Mouse (Mus musculus) neural tube, embryonic 11.5 days (tissue): ENCODE data around the gene Rasip1. TPM values are rescaled to one million over a fixed set of nuclear protein-coding genes. Genes with fewer than 3 reads are reported as not detected.

Experiments used
- ATAC-seq: fragments of 200-750 bp; cut with Nextera tagmentation; 2 replicates; pipeline ENCODE4 v1.8.0; 2017; ENCODE audit warnings: moderate number of reproducible peaks, mild to moderate bottlenecking, moderate TSS enrichment, moderate library complexity; ENCODE audit not compliant: insufficient read depth, low FRiP score, low TSS enrichment
- DNase-seq: peaks from one replicate; pipeline ENCODE4 v3.0.0-alpha.2; 2015; ENCODE audit warnings: low spot score
- H3K27ac ChIP-seq: fragments of 300-500 bp; sonication (generic); 2 replicates; pipeline ENCODE4 v1.5.1; 2014; ENCODE audit warnings: low read depth, mild to moderate bottlenecking, low read length
- H3K27me3 ChIP-seq: fragments of 300-500 bp; sonication (generic); 2 replicates; pipeline ENCODE4 v1.6.1; 2014; ENCODE audit warnings: mild to moderate bottlenecking, low read length, mixed read lengths; ENCODE audit not compliant: control insufficient read depth, insufficient read depth
- H3K36me3 ChIP-seq: fragments of 300-500 bp; sonication (generic); 2 replicates; pipeline ENCODE4 v1.6.1; 2014; ENCODE audit warnings: mild to moderate bottlenecking, low read length, moderate library complexity, mixed read lengths; ENCODE audit not compliant: control insufficient read depth, insufficient read depth
- H3K4me1 ChIP-seq: fragments of 300-500 bp; sonication (generic); 2 replicates; pipeline ENCODE4 v1.6.1; 2014; ENCODE audit warnings: low read length, mixed read lengths; ENCODE audit not compliant: control insufficient read depth, insufficient read depth
- H3K4me2 ChIP-seq: fragments of 300-500 bp; sonication (generic); 2 replicates; pipeline ENCODE4 v1.6.1; 2014; ENCODE audit warnings: low read depth, mild to moderate bottlenecking, moderate library complexity
- H3K4me3 ChIP-seq: fragments of 300-500 bp; sonication (generic); 2 replicates; pipeline ENCODE4 v1.5.1; 2014; ENCODE audit warnings: low read depth, low read length
- H3K9ac ChIP-seq: fragments of 300-500 bp; sonication (generic); 2 replicates; pipeline ENCODE4 v1.6.1; 2014; ENCODE audit warnings: mild to moderate bottlenecking, low read length
- H3K9me3 ChIP-seq: fragments of 300-500 bp; sonication (generic); 2 replicates; pipeline ENCODE4 v1.6.1; 2016; ENCODE audit warnings: low read length; ENCODE audit not compliant: control insufficient read depth
- WGBS: fragments of 180-500 bp; shearing (Covaris S2); extraction: QIAGEN DNeasy Blood & Tissue Kit; methylation state at CpG from one replicate; pipeline ENCODE4 v1.1.7; 2014; 5-methylcytosine and 5-hydroxymethylcytosine counted together
- polyA plus RNA-seq: library from polyadenylated mRNA; unstranded; fragments of >200 nt; fragmentation: Nextera tagmentation; extraction: Ambion mirVana; gene quantifications from 2 replicates; pipeline ENCODE4 v1.2.1, GENCODE M21; 2014

Gene Rasip1
- polyA plus RNA-seq, 1 experiment from 2014 or later, result 5.7 TPM

- H3K9me3 ChIP-seq, result no peaks in the 10 kb centered on the region
- WGBS, result 31% methylated on average over 14 of the region's 14 CpGs
- peak overlapping the region; percentile 56 for H3K9ac ChIP-seq
- peak; percentile 77 for ATAC-seq
- DNase-seq, result peak; percentile 93
- no peaks in the 10 kb centered on the region for H3K27me3 ChIP-seq
- H3K4me3 ChIP-seq, result no peak overlapping the region
- 0 out of 2 replicates have a peak overlapping the region, but pooled peaks have one; percentile 21 for H3K27ac ChIP-seq
- no peaks in the 10 kb centered on the region for H3K36me3 ChIP-seq
- peaks cover 15% of the 10 kb centered on the region for H3K4me1 ChIP-seq
- peak overlapping the region; percentile 18 for H3K4me2 ChIP-seq
Measured at GRCm38 (mm10) chr7:45682144-45683126, 55.1 kb downstream of the Rasip1 start.

GRCm38 (mm10) chr7:45683396-45684050 is 56.2 kb downstream of the Rasip1 start, which contains the start of gene Ntn5:
Ntn5 (plus strand) TSS chr7:45684022.
- Histone ChIP-seq H3K9ac (no peak within 1 kb of the TSS), H3K27ac (0 out of 2 replicates have a peak within 1 kb of the TSS, but pooled peaks have one; percentile 4), H3K4me1 (peaks cover 15% of the 10 kb centered on the region), H3K36me3 (no peaks in the 10 kb centered on the region), H3K4me2 (no peak within 1 kb of the TSS; the same call in 1 of the 2 replicates), H3K27me3 (no peaks in the 10 kb centered on the region), H3K4me3 (no peak within 1 kb of the TSS), H3K9me3 (no peaks in the 10 kb centered on the region)
- DNase-seq, result no peak
- no peak for ATAC-seq
- 77% methylated on average over 7 of the region's 7 CpGs for WGBS

- Histone ChIP-seq H3K27ac (no peak overlapping the region), H3K4me3 (no peak overlapping the region), H3K4me1 (peaks cover 19% of the 10 kb centered on the region), H3K36me3 (no peaks in the 10 kb centered on the region), H3K4me2 (no peak overlapping the region), H3K9ac (no peak overlapping the region), H3K9me3 (no peaks in the 10 kb centered on the region), H3K27me3 (no peaks in the 10 kb centered on the region)
- ATAC-seq (no peak), DNase-seq (no peak)
- 46% methylated on average over 10 of the region's 10 CpGs for WGBS
Measured at GRCm38 (mm10) chr7:45685811-45686210, 58.5 kb downstream of the Rasip1 start.

- no peak overlapping the region for H3K4me2 ChIP-seq
- H3K9ac ChIP-seq, result no peak overlapping the region
- DNase-seq (no peak), ATAC-seq (no peak)
- no peaks in the 10 kb centered on the region for H3K27me3 ChIP-seq
- 75% methylated on average over 3 of the region's 3 CpGs for WGBS
- no peak overlapping the region for H3K27ac ChIP-seq
- H3K36me3 ChIP-seq, result no peaks in the 10 kb centered on the region
- H3K4me3 ChIP-seq, result no peak overlapping the region
- no peaks in the 10 kb centered on the region for H3K9me3 ChIP-seq
- peaks cover 19% of the 10 kb centered on the region for H3K4me1 ChIP-seq
Measured at GRCm38 (mm10) chr7:45686841-45687240, 59.6 kb downstream of the Rasip1 start.

Other genes starting within 250 kb of the Rasip1 start
- 66.4 and 74.1 TPM in 2 replicates for gene Snrnp70, start 231.7 kb upstream of the Rasip1 start, polyA plus RNA-seq
- 0.20 TPM in 1 of 2 replicates, not detected in the other for gene Kcna7, start 221.8 kb upstream of the Rasip1 start, polyA plus RNA-seq
- gene Ntf5, start 213.8 kb upstream of the Rasip1 start, polyA plus RNA-seq, result 1.2 and 1.6 TPM in 2 replicates
- not detected in 2 replicates for gene Lhb, start 206.7 kb upstream of the Rasip1 start, polyA plus RNA-seq
- gene Gys1, start 192.6 kb upstream of the Rasip1 start, polyA plus RNA-seq, result 32.8 and 37.2 TPM in 2 replicates
- 165 and 172 TPM in 2 replicates for gene Ruvbl2, start 189.4 kb upstream of the Rasip1 start, polyA plus RNA-seq
- gene Ftl1, start 167.6 kb upstream of the Rasip1 start, polyA plus RNA-seq, result 5,316 and 5,449 TPM in 2 replicates
- 193 and 206 TPM in 2 replicates for gene Bax, start 160.6 kb upstream of the Rasip1 start, polyA plus RNA-seq
- 0.26 and 0.57 TPM in 2 replicates for gene Tulp2, start 145.6 kb upstream of the Rasip1 start, polyA plus RNA-seq
- not detected in 2 replicates for gene Gm45808, start 140.7 kb upstream of the Rasip1 start, polyA plus RNA-seq
- 2.8 and 2.9 TPM in 2 replicates for gene Dhdh, start 138.7 kb upstream of the Rasip1 start, polyA plus RNA-seq
- 110 and 113 TPM in 2 replicates for gene Nucb1, start 117.1 kb upstream of the Rasip1 start, polyA plus RNA-seq
- 16.0 and 17.7 TPM in 2 replicates for gene Ppp1r15a, start 101.2 kb upstream of the Rasip1 start, polyA plus RNA-seq
- 1.3 and 2.3 TPM in 2 replicates for gene Plekha4, start 101.2 kb upstream of the Rasip1 start, polyA plus RNA-seq
- 0.78 and 1.1 TPM in 2 replicates for gene Hsd17b14, start 72.6 kb upstream of the Rasip1 start, polyA plus RNA-seq
- gene Bcat2, start 57.3 kb upstream of the Rasip1 start, polyA plus RNA-seq, result 34.1 and 37.4 TPM in 2 replicates
- gene Fgf21, start 12.0 kb upstream of the Rasip1 start, polyA plus RNA-seq, result not detected in 2 replicates
- not detected in 2 replicates for gene Fut1, start 10.2 kb upstream of the Rasip1 start, polyA plus RNA-seq
- gene Izumo1, start 5.7 kb upstream of the Rasip1 start, polyA plus RNA-seq, result not detected in 2 replicates
- gene Mamstr, start 12.5 kb downstream of the Rasip1 start, polyA plus RNA-seq, result 2.9 and 5.6 TPM in 2 replicates
- gene Fut2, start 38.9 kb downstream of the Rasip1 start, polyA plus RNA-seq, result 0.08 and 0.11 TPM in 2 replicates
- gene Ntn5, start 56.5 kb downstream of the Rasip1 start, polyA plus RNA-seq, result 1.1 and 1.4 TPM in 2 replicates
- gene Sec1, start 66.9 kb downstream of the Rasip1 start, polyA plus RNA-seq, result 1.7 and 2.1 TPM in 2 replicates
- 11.5 and 12.4 TPM in 2 replicates for gene Car11, start 72.4 kb downstream of the Rasip1 start, polyA plus RNA-seq
- 3.3 and 3.7 TPM in 2 replicates for gene Dbp, start 77.6 kb downstream of the Rasip1 start, polyA plus RNA-seq
- 929 and 960 TPM in 2 replicates for gene Rpl18, start 88.0 kb downstream of the Rasip1 start, polyA plus RNA-seq
- gene Sphk2, start 90.5 kb downstream of the Rasip1 start, polyA plus RNA-seq, result 23.7 and 25.3 TPM in 2 replicates
- gene Fam83e, start 93.7 kb downstream of the Rasip1 start, polyA plus RNA-seq, result 0.28 and 0.42 TPM in 2 replicates
- not detected in 2 replicates for gene Spaca4, start 98.3 kb downstream of the Rasip1 start, polyA plus RNA-seq
- 3.8 and 4.3 TPM in 2 replicates for gene Lmtk3, start 156.2 kb downstream of the Rasip1 start, polyA plus RNA-seq
- gene Sult2b1, start 157.2 kb downstream of the Rasip1 start, polyA plus RNA-seq, result 1.1 and 1.8 TPM in 2 replicates
- 223 and 239 TPM in 2 replicates for gene Cyth2, start 187.1 kb downstream of the Rasip1 start, polyA plus RNA-seq
- gene Kcnj14, start 197.3 kb downstream of the Rasip1 start, polyA plus RNA-seq, result 0.88 and 1.4 TPM in 2 replicates
- gene Grwd1, start 203.5 kb downstream of the Rasip1 start, polyA plus RNA-seq, result 69.8 and 76.5 TPM in 2 replicates
- 75.4 and 86.4 TPM in 2 replicates for gene Kdelr1, start 245.3 kb downstream of the Rasip1 start, polyA plus RNA-seq